Mouse (Mus musculus): ENCODE measurements around the gene Ctsa. TPM values are rescaled to one million over a fixed set of nuclear protein-coding genes. Genes with fewer than 3 reads are reported as not detected.
A peak's percentile ranks its signal among the peaks of the same experiment; 100 is the strongest.

Ctsa gene
- polyA plus RNA-seq, 1 experiment from 2014 or later = 109 TPM

DNA sequence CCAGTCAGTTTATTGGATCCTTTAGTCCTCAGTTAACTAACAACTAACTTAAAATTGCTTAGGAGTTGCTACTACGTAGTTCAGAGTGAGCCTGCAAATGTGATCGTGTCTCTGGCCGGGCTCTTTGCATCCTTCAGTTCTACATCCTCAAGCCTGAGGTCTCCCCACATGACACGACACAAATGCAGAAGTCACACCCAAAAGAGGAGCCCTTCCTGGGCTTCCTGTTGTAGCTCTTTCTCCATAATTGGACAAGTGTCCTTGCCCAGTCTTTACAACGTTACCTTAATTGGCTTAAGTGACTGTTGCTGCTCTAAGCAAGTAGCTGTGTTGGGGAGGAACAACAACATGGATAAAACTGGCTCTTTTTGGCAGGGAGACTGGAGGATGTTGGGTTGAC is 17.3 kb upstream of the Ctsa start:
- TF ChIP-seq CTCF (IDR thresholded peaks at IDR 0.05; ENCODE audit: low read depth) (no peak), EP300 (IDR thresholded peaks at IDR 0.05; ENCODE audit: low read depth) (no peak)
- Histone ChIP-seq H3K36me3 (replicated peaks; ENCODE audit: insufficient read depth, low read length) (peaks cover 6% of the 10 kb centered on the region), H3K27me3 (ENCODE audit: insufficient read depth, low read length) (no peaks in the 10 kb centered on the region), H3K9ac (replicated peaks) (no peak overlapping the region), H3K4me1 (ENCODE audit: insufficient read depth) (peaks cover 3% of the 10 kb centered on the region; the same call in 1 of the 2 replicates), H3K9me3 (ENCODE audit: low read length) (no peaks in the 10 kb centered on the region), H3K27ac (ENCODE audit: low read depth) (peak overlapping the region; percentile 67), H3K4me2 (ENCODE audit: low read depth, low read length) (peak overlapping the region; percentile 4; the same call in 1 of the 2 replicates), H3K4me3 (ENCODE audit: low read depth, low read length) (no peak overlapping the region)
- DNase-seq = peak; percentile 20
- 58% methylated on average over 5 of the region's 5 CpGs for WGBS (ENCODE audit: insufficient replicate concordance)
- peak; percentile 59 for ATAC-seq

DNA sequence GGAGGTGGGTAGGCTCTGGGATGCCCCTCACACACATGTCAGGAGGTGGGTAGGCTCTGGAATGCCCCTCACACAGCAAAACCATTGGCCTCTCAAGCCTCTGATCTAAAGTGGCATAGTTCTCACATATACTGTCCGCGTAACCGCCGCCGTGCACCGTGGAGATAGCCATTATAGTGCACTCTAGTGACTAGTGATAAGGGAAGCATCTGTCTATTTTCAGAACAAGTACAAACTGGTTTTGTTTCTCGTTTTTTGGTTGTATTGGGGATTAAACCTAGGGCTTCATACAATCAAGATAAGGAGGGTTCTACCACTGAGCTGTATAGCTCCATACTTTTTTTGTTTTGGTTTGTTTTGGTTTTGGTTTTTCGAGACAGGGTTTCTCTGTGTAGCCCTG is 16.9 kb upstream of the Ctsa start:
- peak; percentile 27 for DNase-seq
- TF ChIP-seq CTCF (IDR thresholded peaks at IDR 0.05; ENCODE audit: low read depth) = no peak
- peak; percentile 69 for TF ChIP-seq EP300 (IDR thresholded peaks at IDR 0.05; ENCODE audit: low read depth)
- Histone ChIP-seq H3K27me3 (ENCODE audit: insufficient read depth, low read length) (no peaks in the 10 kb centered on the region), H3K4me2 (ENCODE audit: low read depth, low read length) (peak overlapping the region; percentile 4; the same call in 1 of the 2 replicates), H3K4me1 (ENCODE audit: insufficient read depth) (peaks cover 3% of the 10 kb centered on the region; the same call in 1 of the 2 replicates), H3K36me3 (replicated peaks; ENCODE audit: insufficient read depth, low read length) (peaks cover 10% of the 10 kb centered on the region), H3K9me3 (ENCODE audit: low read length) (no peaks in the 10 kb centered on the region), H3K4me3 (ENCODE audit: low read depth, low read length) (no peak overlapping the region), H3K9ac (replicated peaks) (no peak overlapping the region), H3K27ac (ENCODE audit: low read depth) (peak overlapping the region; percentile 67; the same call in 1 of the 2 replicates)
- WGBS (ENCODE audit: insufficient replicate concordance) = 62% methylated on average over 8 of the region's 8 CpGs
- ATAC-seq = peak; percentile 83

DNA sequence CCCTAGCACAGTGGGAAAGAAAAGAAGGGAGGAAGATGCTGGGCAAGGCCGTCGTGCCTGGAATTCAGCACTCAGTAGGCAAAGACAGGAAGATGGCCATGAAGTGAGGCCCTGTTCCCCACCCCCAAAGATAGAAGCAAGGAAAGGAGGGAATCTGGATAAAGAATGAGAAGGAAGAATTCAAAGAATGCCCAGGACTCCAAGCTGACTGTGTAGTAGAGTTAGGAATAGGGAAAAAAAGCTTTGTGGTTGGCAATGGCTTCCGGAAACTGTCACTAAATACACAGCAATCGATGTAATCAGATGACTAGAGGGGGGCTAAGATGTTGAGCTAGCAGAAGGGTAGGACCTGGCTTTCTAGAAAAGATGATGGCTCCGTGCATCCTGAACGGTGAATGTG is 15.5 kb upstream of the Ctsa start:
- Histone ChIP-seq H3K27ac (ENCODE audit: low read depth) (no peak overlapping the region), H3K4me2 (ENCODE audit: low read depth, low read length) (no peak overlapping the region), H3K27me3 (ENCODE audit: insufficient read depth, low read length) (no peaks in the 10 kb centered on the region), H3K9ac (replicated peaks) (no peak overlapping the region), H3K4me1 (ENCODE audit: insufficient read depth) (peaks cover 5% of the 10 kb centered on the region), H3K4me3 (ENCODE audit: low read depth, low read length) (no peak overlapping the region), H3K36me3 (replicated peaks; ENCODE audit: insufficient read depth, low read length) (peaks cover 17% of the 10 kb centered on the region), H3K9me3 (ENCODE audit: low read length) (no peaks in the 10 kb centered on the region)
- ATAC-seq (no peak), DNase-seq (no peak)
- TF ChIP-seq EP300 (IDR thresholded peaks at IDR 0.05; ENCODE audit: low read depth) = no peak
- no peak for TF ChIP-seq CTCF (IDR thresholded peaks at IDR 0.05; ENCODE audit: low read depth)
- WGBS (ENCODE audit: insufficient replicate concordance) = 81% methylated on average over 6 of the region's 6 CpGs

- Histone ChIP-seq H3K4me2 (ENCODE audit: low read depth, low read length) (no peak overlapping the region), H3K27ac (ENCODE audit: low read depth) (no peak overlapping the region), H3K36me3 (replicated peaks; ENCODE audit: insufficient read depth, low read length) (peaks cover 12% of the 10 kb centered on the region), H3K27me3 (ENCODE audit: insufficient read depth, low read length) (no peaks in the 10 kb centered on the region), H3K4me1 (ENCODE audit: insufficient read depth) (peaks cover 8% of the 10 kb centered on the region), H3K9ac (replicated peaks) (no peak overlapping the region), H3K9me3 (ENCODE audit: low read length) (no peaks in the 10 kb centered on the region), H3K4me3 (ENCODE audit: low read depth, low read length) (no peak overlapping the region)
- 82% methylated on average over 5 of the region's 5 CpGs for WGBS (ENCODE audit: insufficient replicate concordance)
- DNase-seq = no peak
- no peak for ATAC-seq
- TF ChIP-seq CTCF (IDR thresholded peaks at IDR 0.05; ENCODE audit: low read depth) (no peak), EP300 (IDR thresholded peaks at IDR 0.05; ENCODE audit: low read depth) (no peak)
Measured at GRCm38 (mm10) chr2:164817703-164818102, 15.0 kb upstream of the Ctsa start.

DNA sequence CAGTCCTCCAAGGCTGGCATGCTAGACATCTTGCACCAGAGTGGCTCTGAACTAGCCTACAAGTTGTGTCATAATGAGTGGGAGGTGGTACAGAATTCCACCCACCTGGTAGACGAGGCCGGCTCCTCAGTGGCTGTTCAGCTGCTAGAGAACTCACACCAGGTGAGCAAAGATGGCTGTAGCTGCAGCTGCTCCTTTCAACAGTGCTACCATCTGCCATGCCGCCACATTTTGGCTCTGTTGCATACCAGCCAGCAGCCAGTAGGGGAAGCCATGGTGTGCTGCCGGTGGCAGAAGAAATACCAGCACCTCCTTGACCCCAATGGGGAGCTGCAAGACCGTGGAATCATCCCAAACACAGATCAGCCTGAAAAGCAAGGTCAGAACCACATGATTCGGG is 11.6 kb upstream of the Ctsa start:
- Histone ChIP-seq H3K4me2 (ENCODE audit: low read depth, low read length) (no peak overlapping the region), H3K9me3 (ENCODE audit: low read length) (no peaks in the 10 kb centered on the region), H3K27me3 (ENCODE audit: insufficient read depth, low read length) (no peaks in the 10 kb centered on the region), H3K4me3 (ENCODE audit: low read depth, low read length) (no peak overlapping the region), H3K27ac (ENCODE audit: low read depth) (no peak overlapping the region), H3K4me1 (ENCODE audit: insufficient read depth) (peaks cover 14% of the 10 kb centered on the region), H3K9ac (replicated peaks) (no peak overlapping the region), H3K36me3 (replicated peaks; ENCODE audit: insufficient read depth, low read length) (peaks cover 21% of the 10 kb centered on the region; the same call in 1 of the 2 replicates)
- DNase-seq (no peak), ATAC-seq (no peak)
- TF ChIP-seq EP300 (IDR thresholded peaks at IDR 0.05; ENCODE audit: low read depth) (no peak), CTCF (IDR thresholded peaks at IDR 0.05; ENCODE audit: low read depth) (no peak)
- 83% methylated on average over 6 of the region's 6 CpGs for WGBS (ENCODE audit: insufficient replicate concordance)

- peaks cover 27% of the 10 kb centered on the region; the same call in 1 of the 2 replicates for H3K36me3 ChIP-seq (replicated peaks; ENCODE audit: insufficient read depth, low read length)
- ATAC-seq (peak; percentile 100), DNase-seq (peak; percentile 99)
- H3K27ac ChIP-seq (ENCODE audit: low read depth) = peak within 1 kb of the TSS; percentile 84
- TF ChIP-seq EP300 (IDR thresholded peaks at IDR 0.05; ENCODE audit: low read depth) = no peak
- 0 out of 2 replicates have a peak, but pooled peaks have one; percentile 6 for TF ChIP-seq CTCF (IDR thresholded peaks at IDR 0.05; ENCODE audit: low read depth)
- H3K4me3 ChIP-seq (ENCODE audit: low read depth, low read length) = peak within 1 kb of the TSS; percentile 75
- 1% methylated on average over 32 of the region's 32 CpGs for WGBS (ENCODE audit: insufficient replicate concordance)
- no peaks in the 10 kb centered on the region for H3K9me3 ChIP-seq (ENCODE audit: low read length)
- H3K27me3 ChIP-seq (ENCODE audit: insufficient read depth, low read length) = no peaks in the 10 kb centered on the region
- H3K4me2 ChIP-seq (ENCODE audit: low read depth, low read length) = peak within 1 kb of the TSS; percentile 91
- peak within 1 kb of the TSS; percentile 74 for H3K9ac ChIP-seq (replicated peaks)
- peaks cover 13% of the 10 kb centered on the region for H3K4me1 ChIP-seq (ENCODE audit: insufficient read depth)
Measured at GRCm38 (mm10) chr2:164822636-164823165, 10.0 kb upstream of the Ctsa start, which contains the start of gene Zswim1. Zswim1 (plus strand) TSS chr2:164822686.

Measured in liver, postnatal 0 days (tissue).